Comparison of ENCODE assay signal across 11 mouse cellular contexts in the genomic region with DNA sequence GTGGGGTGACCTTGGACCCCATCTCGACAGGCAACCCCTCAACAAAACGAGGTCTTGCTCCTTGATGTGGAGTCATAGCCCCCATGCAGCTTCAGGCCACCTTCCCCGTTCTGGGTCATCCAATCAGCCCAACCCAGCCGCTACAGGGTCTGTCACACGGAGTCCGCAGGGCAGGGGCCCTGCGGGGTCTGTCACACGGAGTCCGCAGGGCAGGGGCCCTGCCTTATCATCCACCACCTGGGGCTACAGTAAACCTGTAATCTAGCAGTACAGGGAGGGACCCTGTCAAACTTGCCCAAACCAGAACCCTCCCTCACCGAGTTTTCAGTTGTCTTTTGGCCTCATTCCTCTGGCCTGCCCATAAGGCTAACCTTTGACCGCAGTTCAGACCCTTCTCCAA. TPM values are rescaled to one million over a fixed set of nuclear protein-coding genes. Genes with fewer than 3 reads are reported as not detected.
DNase-seq lines count a peak whose midpoint lies in the region; ATAC-seq and TF ChIP-seq lines count a peak whose summit lies in the region.
"Had no signal": no experiment of that assay in that cellular context is flagged by ENCODE, and none has a peak within 500 bp of the region (broad histone marks: within the 10 kb centered on the region; RNA-seq: fewer than 3 reads in every experiment).

No protein-coding gene starts in this region.

- TF ChIP-seq POLR2A in limb, embryonic 14.5 days (IDR thresholded peaks at IDR 0.05; ENCODE audit: borderline replicate concordance, extremely low read depth, insufficient read depth, insufficient read length): no peak

- H3K9ac ChIP-seq in heart, embryonic 15.5 days: no peak overlapping the region
- no peak overlapping the region for H3K9ac ChIP-seq in neural tube, embryonic 11.5 days (ENCODE audit: low read length)
- H3K9ac ChIP-seq in limb, embryonic 14.5 days (ENCODE audit: low read depth, low read length, severe bottlenecking): no peak overlapping the region

- ATAC-seq in heart, embryonic 15.5 days (replicated peaks; ENCODE audit: insufficient number of reproducible peaks, insufficient read depth, low FRiP score, low read depth): no peak
- no peak for ATAC-seq in neural tube, embryonic 11.5 days (ENCODE audit: insufficient read depth, low FRiP score, low TSS enrichment)
- ATAC-seq in limb, embryonic 14.5 days (ENCODE audit: low FRiP score, low read depth): no peak

- peak overlapping the region; percentile 98 for H3K4me2 ChIP-seq in heart, embryonic 15.5 days
- peak overlapping the region; percentile 90; the same call in 1 of the 2 replicates for H3K4me2 ChIP-seq in neural tube, embryonic 11.5 days (ENCODE audit: low read depth)
- peak overlapping the region; percentile 93 for H3K4me2 ChIP-seq in limb, embryonic 14.5 days (replicated peaks; ENCODE audit: low read depth, low read length, severe bottlenecking)

- H3K4me3 ChIP-seq in heart, embryonic 15.5 days: peak overlapping the region; percentile 93; the same call in 1 of the 2 replicates
- no peak overlapping the region; the same call in 1 of the 2 replicates for H3K4me3 ChIP-seq in neural tube, embryonic 11.5 days (ENCODE audit: low read depth, low read length)
- peak overlapping the region; percentile 93 for H3K4me3 ChIP-seq in limb, embryonic 14.5 days (replicated peaks; ENCODE audit: low read length)

- no peak for DNase-seq in heart, postnatal 14 days
- DNase-seq in neural tube, embryonic 11.5 days (ENCODE audit: low spot score): no peak
- no peak for DNase-seq in neural tube, embryonic 10.5 days (ENCODE audit: extremely low spot score, low spot score)
- no peak for DNase-seq in limb, embryonic 14.5 days (ENCODE audit: low spot score)
- DNase-seq in yolk sac, embryonic 10.5 days (ENCODE audit: low spot score): peak; percentile 73
- DNase-seq in adrenal gland, adult (ENCODE audit: inconsistent age in 2 of 2, low spot score in 1 of 2): no peak
- DNase-seq in cerebellum, postnatal 36 days: no peak
- DNase-seq: adrenal gland, postnatal 14 days; gastrocnemius, postnatal 25 days had no signal

- 37% methylated on average over 11 of the region's 11 CpGs for WGBS in heart, embryonic 15.5 days
- 8% methylated on average over 11 of the region's 11 CpGs for WGBS in neural tube, embryonic 11.5 days
- 20% methylated on average over 11 of the region's 11 CpGs for WGBS in limb, embryonic 14.5 days

- peaks cover 27% of the 10 kb centered on the region for H3K27me3 ChIP-seq in heart, embryonic 15.5 days
- H3K27me3 ChIP-seq in neural tube, embryonic 11.5 days (ENCODE audit: control insufficient read depth, insufficient read depth, low read length): peaks cover 8% of the 10 kb centered on the region
- H3K27me3 ChIP-seq in limb, embryonic 14.5 days (ENCODE audit: control insufficient read depth, insufficient read depth, low read length): no peaks in the 10 kb centered on the region

- H3K4me1 ChIP-seq in heart, embryonic 15.5 days (replicated peaks): peaks cover 35% of the 10 kb centered on the region
- peaks cover 10% of the 10 kb centered on the region for H3K4me1 ChIP-seq in neural tube, embryonic 11.5 days (ENCODE audit: control insufficient read depth, insufficient read depth, low read length)
- H3K4me1 ChIP-seq in limb, embryonic 14.5 days (ENCODE audit: control insufficient read depth, insufficient read depth, low read length): peaks cover 26% of the 10 kb centered on the region

- H3K36me3 ChIP-seq in heart, embryonic 15.5 days: no peaks in the 10 kb centered on the region
- no peaks in the 10 kb centered on the region for H3K36me3 ChIP-seq in neural tube, embryonic 11.5 days (ENCODE audit: control insufficient read depth, insufficient read depth, low read length)
- H3K36me3 ChIP-seq in limb, embryonic 14.5 days (ENCODE audit: control insufficient read depth, insufficient read depth, low read length): no peaks in the 10 kb centered on the region

- H3K9me3 ChIP-seq in heart, embryonic 15.5 days (replicated peaks): no peaks in the 10 kb centered on the region
- no peaks in the 10 kb centered on the region for H3K9me3 ChIP-seq in neural tube, embryonic 11.5 days (ENCODE audit: control insufficient read depth, low read length)
- H3K9me3 ChIP-seq in limb, embryonic 14.5 days (ENCODE audit: control insufficient read depth, low read length): no peaks in the 10 kb centered on the region

- H3K27ac ChIP-seq in heart, embryonic 15.5 days: no peak overlapping the region; the same call in 1 of the 2 replicates
- H3K27ac ChIP-seq in neural tube, embryonic 11.5 days (ENCODE audit: low read depth, low read length): no peak overlapping the region
- peak overlapping the region; percentile 99 for H3K27ac ChIP-seq in limb, embryonic 14.5 days (replicated peaks; ENCODE audit: low read depth, low read length)
- H3K27ac ChIP-seq: macrophage had no signal

- intact Hi-C loops in heart, postnatal 14 days (cut with DNase I): no loop called here

RNA-seq across cellular contexts. Expression of gene Tead3, which starts 1.4 kb away (rescaled TPM):
- 5.3 and 6.6 TPM in 2 replicates for polyA plus RNA-seq in heart, embryonic 15.5 days (2015; fragmentation: Nextera tagmentation; extraction: Ambion mirVana)
- total RNA-seq in heart, postnatal 14 days (2021): 10 to 100 TPM; 12.3 to 19.2 TPM
- 4.5 and 4.6 TPM in 2 replicates for polyA plus RNA-seq in neural tube, embryonic 11.5 days (2014; fragmentation: Nextera tagmentation; extraction: Ambion mirVana)
- polyA plus RNA-seq in limb, embryonic 14.5 days (2012; rRNA removed): 85.6 and 102 TPM in 2 replicates
- polyA plus RNA-seq in limb, embryonic 14.5 days (2014; fragmentation: Nextera tagmentation; extraction: Ambion mirVana): 17.4 and 17.9 TPM in 2 replicates
- polyA plus RNA-seq: macrophage had no signal

RNA-seq across cellular contexts. Expression of gene Tulp1, which starts 13.0 kb away (rescaled TPM):
- 2.6 and 4.3 TPM in 2 replicates for polyA plus RNA-seq in heart, embryonic 15.5 days (2015; fragmentation: Nextera tagmentation; extraction: Ambion mirVana)
- under 1 TPM; 0.41 TPM for total RNA-seq in heart, postnatal 14 days (2021)
- 3.3 and 5.0 TPM in 2 replicates for polyA plus RNA-seq in neural tube, embryonic 11.5 days (2014; fragmentation: Nextera tagmentation; extraction: Ambion mirVana)
- 5.0 and 7.4 TPM in 2 replicates for polyA plus RNA-seq in limb, embryonic 14.5 days (2012; rRNA removed)
- polyA plus RNA-seq in limb, embryonic 14.5 days (2014; fragmentation: Nextera tagmentation; extraction: Ambion mirVana): 4.9 and 6.4 TPM in 2 replicates
- total RNA-seq: adrenal gland, postnatal 14 days; gastrocnemius, postnatal 25 days had no signal
- polyA plus RNA-seq: macrophage had no signal

RNA-seq across cellular contexts. Expression of gene Rpl10a, which starts 23.7 kb away (rescaled TPM):
- polyA plus RNA-seq in heart, embryonic 15.5 days (2015; fragmentation: Nextera tagmentation; extraction: Ambion mirVana): 305 and 312 TPM in 2 replicates
- total RNA-seq in heart, postnatal 14 days (2021): 100 to 1,000 TPM; 411 to 471 TPM
- polyA plus RNA-seq in neural tube, embryonic 11.5 days (2014; fragmentation: Nextera tagmentation; extraction: Ambion mirVana): 478 TPM in 2 replicates
- 3,249 and 4,469 TPM in 2 replicates for polyA plus RNA-seq in limb, embryonic 14.5 days (2012; rRNA removed)
- polyA plus RNA-seq in limb, embryonic 14.5 days (2014; fragmentation: Nextera tagmentation; extraction: Ambion mirVana): 810 and 905 TPM in 2 replicates

RNA-seq across cellular contexts. Expression of gene Fance, which starts 38.7 kb away (rescaled TPM):
- 18.8 and 25.3 TPM in 2 replicates for polyA plus RNA-seq in heart, embryonic 15.5 days (2015; fragmentation: Nextera tagmentation; extraction: Ambion mirVana)
- 10 to 100 TPM; 12.8 to 14.2 TPM for total RNA-seq in heart, postnatal 14 days (2021)
- polyA plus RNA-seq in neural tube, embryonic 11.5 days (2014; fragmentation: Nextera tagmentation; extraction: Ambion mirVana): 23.2 and 23.7 TPM in 2 replicates
- 28.3 and 32.4 TPM in 2 replicates for polyA plus RNA-seq in limb, embryonic 14.5 days (2012; rRNA removed)
- 30.8 and 36.1 TPM in 2 replicates for polyA plus RNA-seq in limb, embryonic 14.5 days (2014; fragmentation: Nextera tagmentation; extraction: Ambion mirVana)
